Mouse (Mus musculus) limb, embryonic 12.5 days (tissue): Measurements from ENCODE around the gene Orc3. TPM values are rescaled to one million over a fixed set of nuclear protein-coding genes. Genes with fewer than 3 reads are reported as not detected.

Experiments
- ATAC-seq: fragments of 200-750 bp; cut with Nextera tagmentation; 2 replicates; pipeline ENCODE4 v1.8.0; 2017; ENCODE audit warnings: low read depth, moderate TSS enrichment; ENCODE audit not compliant: insufficient number of reproducible peaks, insufficient read depth, low FRiP score, low TSS enrichment
- H3K27ac ChIP-seq: fragments of 300-500 bp; sonication (generic); 2 replicates; pipeline ENCODE4 v1.5.1; 2016; ENCODE audit warnings: mild to moderate bottlenecking, moderate library complexity
- H3K27me3 ChIP-seq: fragments of 300-500 bp; sonication (generic); 2 replicates; pipeline ENCODE4 v1.6.1; 2016; ENCODE audit warnings: mild to moderate bottlenecking, moderate library complexity
- H3K36me3 ChIP-seq: fragments of 300-500 bp; sonication (generic); 2 replicates; pipeline ENCODE4 v1.6.1; 2016; ENCODE audit warnings: mild to moderate bottlenecking, moderate library complexity
- H3K4me1 ChIP-seq: fragments of 300-500 bp; sonication (generic); replicated peaks from 2 replicates; pipeline ENCODE4 v1.6.1; 2016
- H3K4me2 ChIP-seq: fragments of 300-500 bp; sonication (generic); 2 replicates; pipeline ENCODE4 v1.6.1; 2016; ENCODE audit warnings: mild to moderate bottlenecking, moderate library complexity
- H3K4me3 ChIP-seq: fragments of 300-500 bp; sonication (generic); replicated peaks from 2 replicates; pipeline ENCODE4 v1.5.1; 2016; ENCODE audit warnings: mild to moderate bottlenecking
- H3K9ac ChIP-seq: fragments of 300-500 bp; sonication (generic); replicated peaks from 2 replicates; pipeline ENCODE4 v1.6.1; 2016; ENCODE audit warnings: mild to moderate bottlenecking, moderate library complexity
- H3K9me3 ChIP-seq: fragments of 300-500 bp; sonication (generic); 2 replicates; pipeline ENCODE4 v1.6.1; 2016; ENCODE audit warnings: mild to moderate bottlenecking, moderate library complexity
- WGBS: fragments of 180-500 bp; shearing (Covaris S2); methylation state at CpG from one replicate; pipeline ENCODE4 v1.1.7; 2016; 5-methylcytosine and 5-hydroxymethylcytosine counted together
- polyA plus RNA-seq: library from polyadenylated mRNA; unstranded; fragments of >200 nt; fragmentation: Nextera tagmentation; extraction: Ambion mirVana; gene quantifications from 2 replicates; pipeline ENCODE4 v1.2.1, GENCODE M21; 2016

Orc3 gene
- 105 and 109 TPM in 2 replicates for polyA plus RNA-seq

DNA sequence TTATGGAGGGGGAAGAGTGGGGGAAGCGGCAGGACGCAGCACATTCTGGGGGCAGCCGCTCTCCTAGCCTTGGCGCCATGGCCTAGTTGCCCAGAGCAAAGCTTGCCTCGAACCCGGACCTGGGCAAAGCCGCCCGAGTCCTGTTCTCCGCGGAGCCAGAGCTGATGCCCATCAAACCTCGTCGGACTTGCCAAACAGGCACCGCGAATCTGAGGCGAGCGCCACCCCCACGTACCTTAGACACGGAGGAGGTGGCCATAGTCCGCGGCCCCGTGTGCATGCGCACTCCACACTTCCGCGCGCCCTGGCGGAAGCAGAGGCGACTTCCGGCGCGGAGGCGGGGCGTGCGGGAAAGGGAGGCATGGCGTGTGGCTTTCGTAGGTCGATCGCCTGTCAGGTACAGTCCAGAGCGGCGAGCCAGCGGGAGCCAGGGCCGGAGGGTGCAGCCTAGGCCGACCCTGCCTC is at the start of gene Orc3, which contains the start of gene Rars2:
Gene Orc3 (minus strand): TSS at position 315 of the 465 bp plus-strand sequence.
Gene Rars2 (plus strand): TSS at position 328 of the 465 bp plus-strand sequence.
- peak; percentile 96 for ATAC-seq
- WGBS, result under 1% methylated on average over 42 of the region's 42 CpGs
- peak within 1 kb of the TSS; percentile 90 for H3K27ac ChIP-seq

GRCm38 (mm10) chr4:34661927-34662326 is 47.2 kb upstream of the Orc3 start:
- no peak for ATAC-seq
- Histone ChIP-seq H3K4me1 (no peaks in the 10 kb centered on the region), H3K4me3 (no peak overlapping the region), H3K4me2 (no peak overlapping the region), H3K9ac (no peak overlapping the region), H3K27ac (no peak overlapping the region), H3K27me3 (no peaks in the 10 kb centered on the region), H3K9me3 (no peaks in the 10 kb centered on the region), H3K36me3 (peaks cover 88% of the 10 kb centered on the region)
- WGBS, result 82% methylated on average over 6 of the region's 6 CpGs

More for the DNA sequence above, at the start of gene Orc3, which contains the start of gene Rars2:
- H3K4me1 ChIP-seq, result peaks cover 22% of the 10 kb centered on the region
- H3K4me2 ChIP-seq, result peak within 1 kb of the TSS; percentile 79
- H3K4me3 ChIP-seq, result peak within 1 kb of the TSS; percentile 73
- H3K9me3 ChIP-seq, result no peaks in the 10 kb centered on the region
- peak within 1 kb of the TSS; percentile 85 for H3K9ac ChIP-seq
- no peaks in the 10 kb centered on the region for H3K27me3 ChIP-seq
- peaks cover 8% of the 10 kb centered on the region for H3K36me3 ChIP-seq

- Histone ChIP-seq H3K4me3 (no peak overlapping the region), H3K36me3 (peaks cover 89% of the 10 kb centered on the region), H3K27me3 (no peaks in the 10 kb centered on the region), H3K9ac (no peak overlapping the region), H3K9me3 (no peaks in the 10 kb centered on the region), H3K27ac (no peak overlapping the region), H3K4me1 (no peaks in the 10 kb centered on the region), H3K4me2 (no peak overlapping the region)
- ATAC-seq, result no peak
- WGBS, result 91% methylated on average over 2 of the region's 2 CpGs
Measured at GRCm38 (mm10) chr4:34661514-34661913, 46.8 kb upstream of the Orc3 start.

GRCm38 (mm10) chr4:34659012-34659411 is 44.3 kb upstream of the Orc3 start:
- ATAC-seq, result no peak
- H3K27ac ChIP-seq, result no peak overlapping the region
- H3K9ac ChIP-seq, result no peak overlapping the region
- H3K27me3 ChIP-seq, result no peaks in the 10 kb centered on the region
- H3K4me2 ChIP-seq, result no peak overlapping the region
- no peaks in the 10 kb centered on the region for H3K9me3 ChIP-seq
- 93% methylated on average over 2 of the region's 2 CpGs for WGBS
- H3K36me3 ChIP-seq, result peaks cover 88% of the 10 kb centered on the region
- no peak overlapping the region for H3K4me3 ChIP-seq
- no peaks in the 10 kb centered on the region for H3K4me1 ChIP-seq

GRCm38 (mm10) chr4:34656101-34656500 is 41.4 kb upstream of the Orc3 start:
- no peak overlapping the region for H3K4me2 ChIP-seq
- no peak for ATAC-seq
- H3K4me1 ChIP-seq, result no peaks in the 10 kb centered on the region
- no peak overlapping the region for H3K4me3 ChIP-seq
- 94% methylated on average over 10 of the region's 10 CpGs for WGBS
- H3K36me3 ChIP-seq, result peaks cover 85% of the 10 kb centered on the region
- H3K9me3 ChIP-seq, result no peaks in the 10 kb centered on the region
- no peak overlapping the region for H3K9ac ChIP-seq
- H3K27ac ChIP-seq, result no peak overlapping the region
- H3K27me3 ChIP-seq, result no peaks in the 10 kb centered on the region

DNA sequence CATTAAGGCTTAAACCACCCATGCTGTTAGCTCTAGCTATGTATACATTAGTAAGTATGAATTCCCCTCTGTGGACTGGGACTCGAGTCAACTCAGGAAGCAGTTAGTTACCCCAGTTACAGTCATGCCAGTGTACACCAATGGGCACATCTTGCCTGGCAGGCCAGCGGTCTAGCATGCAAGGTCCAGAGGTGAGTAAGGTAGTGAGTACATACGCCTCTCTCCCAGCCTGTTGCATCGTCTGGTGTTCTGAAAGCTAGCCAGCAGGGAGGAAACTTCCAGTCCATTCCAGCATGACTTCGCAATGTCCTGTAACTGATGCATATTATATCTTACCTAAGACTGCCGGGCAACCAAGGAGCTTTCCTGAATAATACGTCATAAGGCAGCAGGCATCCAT is 38.4 kb upstream of the Orc3 start:
- Histone ChIP-seq H3K9ac (no peak overlapping the region), H3K36me3 (peaks cover 60% of the 10 kb centered on the region), H3K4me1 (no peaks in the 10 kb centered on the region), H3K4me2 (no peak overlapping the region), H3K4me3 (no peak overlapping the region), H3K27ac (no peak overlapping the region), H3K27me3 (no peaks in the 10 kb centered on the region), H3K9me3 (no peaks in the 10 kb centered on the region)
- WGBS, result 93% methylated on average over 7 of the region's 7 CpGs
- ATAC-seq, result no peak

GRCm38 (mm10) chr4:34644779-34645178 is 30.0 kb upstream of the Orc3 start:
- Histone ChIP-seq H3K4me1 (no peaks in the 10 kb centered on the region; the same call in 1 of the 2 replicates), H3K27me3 (no peaks in the 10 kb centered on the region), H3K9ac (no peak overlapping the region), H3K9me3 (no peaks in the 10 kb centered on the region), H3K27ac (no peak overlapping the region), H3K4me3 (no peak overlapping the region), H3K36me3 (peaks cover 61% of the 10 kb centered on the region), H3K4me2 (no peak overlapping the region)
- ATAC-seq, result no peak

GRCm38 (mm10) chr4:34640731-34641130 is 26.0 kb upstream of the Orc3 start:
- no peaks in the 10 kb centered on the region for H3K27me3 ChIP-seq

GRCm38 (mm10) chr4:34639745-34640364 is 25.1 kb upstream of the Orc3 start:
- H3K36me3 ChIP-seq, result peaks cover 35% of the 10 kb centered on the region
- H3K27ac ChIP-seq, result no peak overlapping the region
- H3K9ac ChIP-seq, result no peak overlapping the region
- H3K9me3 ChIP-seq, result no peaks in the 10 kb centered on the region
- no peak overlapping the region for H3K4me3 ChIP-seq
- WGBS, result 52% methylated on average over 5 of the region's 5 CpGs
- no peaks in the 10 kb centered on the region; the same call in 1 of the 2 replicates for H3K4me1 ChIP-seq
- no peak overlapping the region for H3K4me2 ChIP-seq
- 0 out of 2 replicates have a peak, but pooled peaks have one; percentile 37 for ATAC-seq
- H3K27me3 ChIP-seq, result no peaks in the 10 kb centered on the region

More at GRCm38 (mm10) chr4:34640731-34641130, 26.0 kb upstream of the Orc3 start:
- 94% methylated on average over 3 of the region's 3 CpGs for WGBS
- no peaks in the 10 kb centered on the region; the same call in 1 of the 2 replicates for H3K4me1 ChIP-seq
- H3K4me2 ChIP-seq, result no peak overlapping the region
- H3K4me3 ChIP-seq, result no peak overlapping the region
- H3K9ac ChIP-seq, result no peak overlapping the region
- ATAC-seq, result no peak
- H3K27ac ChIP-seq, result no peak overlapping the region
- no peaks in the 10 kb centered on the region for H3K9me3 ChIP-seq
- peaks cover 37% of the 10 kb centered on the region for H3K36me3 ChIP-seq

- H3K4me3 ChIP-seq, result no peak overlapping the region
- H3K36me3 ChIP-seq, result peaks cover 40% of the 10 kb centered on the region
- no peaks in the 10 kb centered on the region for H3K27me3 ChIP-seq
- H3K27ac ChIP-seq, result no peak overlapping the region
- H3K4me1 ChIP-seq, result no peaks in the 10 kb centered on the region; the same call in 1 of the 2 replicates
- no peak overlapping the region for H3K4me2 ChIP-seq
- no peak overlapping the region for H3K9ac ChIP-seq
- H3K9me3 ChIP-seq, result no peaks in the 10 kb centered on the region
- 88% methylated on average over 4 of the region's 4 CpGs for WGBS
- ATAC-seq, result no peak
Measured at GRCm38 (mm10) chr4:34637851-34638250, 23.1 kb upstream of the Orc3 start.

DNA sequence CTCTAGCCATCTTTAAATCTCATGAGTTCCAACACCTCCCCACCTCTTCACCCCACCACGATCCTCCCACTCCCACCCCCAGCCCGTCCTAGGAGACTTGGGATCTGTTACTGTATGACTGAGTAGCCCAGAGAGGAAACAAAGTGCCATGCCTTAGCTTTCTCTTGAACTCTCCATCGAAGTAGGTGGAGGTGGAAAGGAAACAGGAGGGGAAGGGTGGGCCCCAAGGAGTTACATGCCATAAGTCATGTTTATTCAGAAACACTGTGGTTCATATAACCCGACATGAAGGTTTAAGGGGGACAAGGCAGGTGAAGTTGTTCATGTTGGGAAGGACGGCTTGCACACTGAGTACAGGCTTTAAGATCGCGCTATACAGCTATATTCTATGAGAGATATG is 22.6 kb upstream of the Orc3 start:
- ATAC-seq, result no peak
- Histone ChIP-seq H3K9ac (no peak overlapping the region), H3K27ac (no peak overlapping the region), H3K36me3 (peaks cover 40% of the 10 kb centered on the region), H3K4me2 (no peak overlapping the region), H3K9me3 (no peaks in the 10 kb centered on the region), H3K27me3 (no peaks in the 10 kb centered on the region), H3K4me3 (no peak overlapping the region), H3K4me1 (no peaks in the 10 kb centered on the region; the same call in 1 of the 2 replicates)
- WGBS, result 91% methylated on average over 7 of the region's 7 CpGs
